Mouse (Mus musculus): Measurements from ENCODE around the gene Slc35c1.

Slc35c1 gene

DNA sequence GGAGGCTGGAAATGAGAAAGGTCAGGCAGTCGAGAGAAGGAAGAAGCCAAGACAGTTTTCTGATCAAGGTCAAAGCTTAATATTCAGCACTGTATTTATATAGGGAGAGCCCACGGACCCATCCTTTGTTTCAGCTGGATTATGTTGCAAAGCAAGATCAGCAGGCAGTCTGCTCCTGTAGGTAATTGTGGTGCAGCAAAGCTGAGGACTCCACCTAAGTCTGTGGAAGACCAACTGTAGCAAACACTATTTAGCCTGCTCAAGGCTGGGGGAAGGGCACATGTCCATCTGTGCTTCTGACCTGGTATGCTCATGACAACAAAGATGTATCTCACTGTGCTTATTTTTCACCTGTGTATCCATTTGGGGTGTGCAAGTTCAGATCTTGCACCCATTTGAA lies 15.4 kb upstream of the Slc35c1 start:
- no peak for DNase-seq (ENCODE audit: low spot score)

DNA sequence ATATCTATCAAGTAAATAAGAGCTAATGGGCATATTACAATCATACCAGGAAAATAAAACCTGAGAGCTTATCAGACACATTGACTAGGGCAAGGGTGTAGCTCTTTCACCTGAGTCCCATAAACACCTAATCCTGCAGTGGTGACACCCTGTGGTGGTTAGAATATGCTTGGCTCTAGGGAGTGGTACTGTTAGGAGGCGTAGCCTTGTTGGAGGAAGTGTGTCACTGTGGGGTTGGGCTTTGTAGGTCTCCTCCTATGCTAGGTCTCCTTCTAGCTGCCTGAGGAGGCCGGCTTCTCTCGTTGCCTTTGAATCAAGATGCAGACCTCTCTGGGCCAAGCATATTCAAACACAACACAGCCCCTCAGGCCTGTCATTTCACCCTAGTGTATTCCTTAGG lies 14.6 kb upstream of the Slc35c1 start:
- no peak for DNase-seq (ENCODE audit: low spot score)

DNA sequence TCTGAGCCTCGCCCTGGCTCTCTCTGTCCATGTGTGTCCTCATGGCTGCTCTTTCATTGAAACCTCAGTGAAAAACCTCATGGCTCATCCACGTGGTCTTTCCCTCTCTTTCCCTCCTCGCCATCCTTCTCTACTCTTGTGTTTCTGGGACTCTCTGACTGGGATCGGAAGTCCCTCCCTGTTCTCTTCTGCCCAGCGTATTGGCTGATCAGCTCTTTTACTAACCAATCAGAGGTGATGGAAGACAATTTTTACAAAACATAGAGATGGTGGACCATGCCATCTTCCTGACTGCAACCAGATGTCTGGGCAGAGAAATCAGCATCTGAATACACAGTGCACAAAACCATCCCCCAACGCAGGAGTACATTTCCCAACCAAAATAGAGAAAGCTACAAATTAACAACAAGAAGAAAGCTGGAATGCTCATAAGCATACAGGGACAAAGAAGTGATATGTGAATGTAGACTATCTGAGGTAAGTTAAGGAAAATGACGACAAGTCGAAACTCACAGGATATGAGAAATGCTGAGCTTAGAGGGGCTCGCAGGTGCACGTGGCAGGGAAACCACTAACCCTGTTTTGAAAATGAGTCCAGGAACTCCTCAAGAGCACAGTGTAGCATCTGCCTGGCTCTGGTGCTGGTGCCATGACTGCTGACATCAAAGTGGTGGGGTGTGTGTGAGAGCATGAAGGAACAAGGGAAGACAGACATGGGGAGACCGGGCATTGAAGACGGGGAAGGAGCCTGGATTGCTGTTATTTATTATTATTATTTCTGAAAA lies 11.7 kb upstream of the Slc35c1 start:
- DNase-seq (ENCODE audit: low spot score) = no peak

DNA sequence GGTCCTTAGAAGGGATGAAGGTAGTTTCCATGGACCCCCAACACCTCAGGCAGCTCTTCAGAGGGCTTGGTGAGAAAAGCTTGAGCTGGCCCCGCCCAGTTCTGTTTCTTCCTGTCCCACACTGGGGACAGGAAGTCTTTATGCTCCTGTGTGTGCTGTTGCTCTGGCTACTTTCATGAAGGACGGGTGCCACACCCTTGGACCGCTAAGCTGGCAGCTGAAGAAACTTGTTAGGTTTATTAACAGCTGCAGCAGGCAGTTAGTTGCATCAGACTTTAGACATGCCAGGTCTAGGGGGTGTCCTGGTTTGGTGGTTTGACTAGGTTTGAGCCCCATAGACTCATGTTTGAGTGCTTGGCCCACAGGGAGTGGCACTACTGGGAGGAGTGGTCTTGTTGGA lies 4.4 kb upstream of the Slc35c1 start:
- no peak for DNase-seq (ENCODE audit: low spot score)

DNA sequence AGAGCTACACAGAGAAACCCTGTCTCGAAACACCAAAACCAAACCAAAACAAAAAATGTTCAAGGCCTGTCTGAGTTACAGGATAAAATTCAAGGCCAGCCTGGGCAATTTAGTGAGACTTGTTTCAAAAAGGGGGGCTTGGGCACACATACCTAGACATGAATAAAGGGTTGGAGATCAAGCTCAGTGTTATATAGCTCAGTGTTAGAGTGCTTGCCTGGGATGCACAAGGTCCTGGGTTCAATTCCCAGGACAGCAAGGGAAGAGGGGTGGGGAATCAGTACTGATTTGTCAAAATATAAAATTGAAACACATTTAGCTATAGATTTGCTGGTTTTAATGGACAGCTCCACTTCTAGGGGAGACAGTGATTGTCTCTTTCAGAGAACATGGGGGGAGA lies 877 bp upstream of the Slc35c1 start:
- DNase-seq (ENCODE audit: low spot score) = no peak

DNA sequence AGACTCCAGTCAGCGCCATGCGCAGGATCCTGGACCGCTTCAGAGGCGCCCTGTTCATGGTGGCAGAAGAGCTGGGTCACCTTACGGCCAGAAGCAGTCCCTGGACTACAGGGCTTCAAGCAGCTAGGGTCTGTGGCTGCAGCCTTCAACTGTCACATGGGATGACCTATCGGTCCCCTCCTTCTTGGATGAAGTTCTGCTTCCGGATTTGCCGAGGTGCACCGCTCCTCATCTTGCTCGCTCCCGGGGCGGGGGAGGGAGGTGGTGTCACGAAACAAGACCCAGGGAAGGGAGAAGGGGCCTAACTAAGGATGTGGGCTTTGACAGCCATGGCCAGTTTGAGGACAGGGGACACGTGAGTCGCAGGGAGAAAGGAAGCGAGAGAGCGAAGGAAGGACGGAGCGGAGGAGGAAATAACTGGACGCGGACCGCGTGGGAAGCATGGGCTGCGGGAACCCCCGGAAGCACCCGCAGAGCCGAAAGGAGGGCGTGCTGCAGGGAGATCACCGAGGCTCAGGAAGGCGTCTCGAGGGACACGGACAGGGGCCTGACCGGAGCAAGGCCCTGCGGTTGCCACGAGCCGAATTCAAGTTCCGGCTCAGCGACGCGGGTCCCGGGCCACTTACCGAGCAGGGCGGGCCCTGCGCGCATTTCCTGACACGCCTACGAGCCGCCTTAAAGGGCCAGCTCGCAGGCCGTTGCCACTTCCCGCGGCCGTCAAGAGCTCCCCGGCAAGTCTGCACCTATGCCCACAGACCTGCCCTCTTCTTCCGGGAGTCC lies 1.0 kb downstream of the Slc35c1 start:
- no peak for DNase-seq (ENCODE audit: low spot score)

DNA sequence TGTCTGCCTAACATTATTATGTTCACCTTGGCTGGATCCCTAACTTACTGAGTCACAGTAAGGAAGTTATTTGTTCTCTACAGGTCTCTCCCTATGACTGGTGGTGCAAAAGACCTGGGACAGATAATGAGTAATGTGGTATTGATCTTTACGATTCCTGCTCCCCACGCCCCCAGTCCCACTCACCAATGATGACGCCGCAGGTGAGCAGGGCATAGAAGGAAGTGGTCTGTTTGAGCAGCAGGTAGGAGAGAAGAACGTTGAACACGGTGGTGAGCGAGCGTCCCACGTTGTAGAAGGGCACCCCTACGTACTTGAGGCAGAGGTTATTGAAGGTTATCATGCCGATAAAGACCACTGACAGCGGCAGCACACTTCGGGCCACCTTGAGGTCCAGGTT lies 1.9 kb downstream of the Slc35c1 start:
- no peak for DNase-seq (ENCODE audit: low spot score)

DNA sequence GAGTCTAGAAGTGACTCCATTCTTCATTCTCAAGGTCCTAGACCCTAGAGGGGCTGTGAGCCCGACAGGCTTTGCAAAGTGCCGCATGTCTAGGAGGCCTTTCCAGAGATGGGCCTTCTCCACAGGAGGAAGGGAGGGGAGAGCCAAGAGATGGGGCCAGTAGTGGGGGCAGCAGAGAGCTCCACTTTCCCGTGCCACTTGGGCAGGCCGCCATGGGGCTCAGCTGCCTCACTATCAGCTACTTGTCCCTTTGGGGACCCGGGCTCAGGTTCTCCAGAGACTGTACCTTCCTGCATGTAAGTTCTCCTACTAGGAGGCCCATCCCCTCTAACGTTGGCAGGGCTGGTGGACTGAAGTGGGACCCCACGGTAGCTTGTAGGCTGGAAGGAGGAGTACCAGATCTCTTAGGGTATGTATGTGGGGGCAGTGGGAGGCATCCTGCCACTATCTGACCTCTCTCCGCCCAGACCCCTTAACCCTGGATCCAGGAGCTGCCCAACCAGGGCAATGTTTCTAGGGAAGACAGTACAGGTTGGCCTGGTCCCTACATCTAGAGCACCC lies 3.3 kb downstream of the Slc35c1 start:
- no peak for DNase-seq (ENCODE audit: low spot score)

DNA sequence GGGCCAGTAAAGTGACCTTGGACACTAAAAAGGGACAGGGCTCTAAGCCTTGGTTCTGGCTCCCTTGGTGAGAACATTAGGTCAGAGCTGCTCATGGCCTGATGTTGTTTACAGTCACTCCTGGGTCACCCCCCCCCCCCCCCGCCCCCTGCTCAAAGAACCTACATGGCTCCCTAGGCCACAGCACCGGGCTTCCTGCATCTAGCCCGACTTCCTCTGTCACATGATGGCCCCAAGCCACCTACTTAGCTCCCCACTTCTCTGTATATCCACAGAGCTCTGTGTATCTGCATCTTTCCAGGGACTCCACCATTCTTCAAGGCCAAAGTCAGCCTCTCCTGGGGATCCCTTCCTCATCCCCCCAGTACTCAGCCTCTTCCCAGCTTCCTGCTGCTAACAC lies 4.6 kb downstream of the Slc35c1 start:
- no peak for DNase-seq (ENCODE audit: low spot score)

DNA sequence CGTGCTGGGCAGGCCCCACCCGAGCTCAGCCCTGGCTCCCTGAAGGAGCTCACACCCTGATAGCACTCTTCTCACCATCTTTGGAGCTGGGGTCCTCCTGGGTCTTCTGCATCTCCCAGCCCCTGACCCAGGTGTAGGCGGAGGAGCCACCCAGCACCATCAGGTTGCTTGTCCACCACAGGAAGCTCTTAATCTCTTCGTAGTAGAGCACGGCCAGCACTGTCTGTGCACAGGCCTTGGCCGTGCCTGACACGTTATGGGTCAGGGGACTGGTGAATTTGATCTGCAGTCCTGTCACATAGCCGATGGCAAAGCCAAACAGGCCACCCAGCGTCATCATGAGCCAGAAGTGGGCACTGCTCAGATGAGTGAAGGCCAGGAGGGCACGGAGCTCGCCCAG lies 6.2 kb downstream of the Slc35c1 start:
- DNase-seq (ENCODE audit: low spot score) = no peak

DNA sequence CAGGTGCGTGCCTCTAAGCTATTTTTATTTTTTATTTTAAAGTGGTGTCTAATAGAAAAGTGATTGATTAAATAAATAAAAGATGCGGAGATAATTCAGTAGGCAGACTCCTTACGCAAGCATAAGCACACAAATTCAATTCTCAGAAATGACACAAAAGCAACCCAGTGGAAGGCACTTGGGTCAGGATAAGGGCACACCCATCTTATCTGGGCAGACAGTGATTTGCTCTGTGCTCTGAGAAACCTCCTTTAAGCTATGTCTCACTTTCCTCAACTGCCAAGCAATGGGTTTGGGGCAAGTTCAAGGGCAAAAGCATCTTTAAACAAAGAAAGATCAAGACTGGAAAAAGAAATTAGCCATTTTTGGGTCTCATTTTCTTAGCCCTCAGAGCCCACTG lies 9.2 kb downstream of the Slc35c1 start:
- DNase-seq (ENCODE audit: low spot score) = no peak

DNA sequence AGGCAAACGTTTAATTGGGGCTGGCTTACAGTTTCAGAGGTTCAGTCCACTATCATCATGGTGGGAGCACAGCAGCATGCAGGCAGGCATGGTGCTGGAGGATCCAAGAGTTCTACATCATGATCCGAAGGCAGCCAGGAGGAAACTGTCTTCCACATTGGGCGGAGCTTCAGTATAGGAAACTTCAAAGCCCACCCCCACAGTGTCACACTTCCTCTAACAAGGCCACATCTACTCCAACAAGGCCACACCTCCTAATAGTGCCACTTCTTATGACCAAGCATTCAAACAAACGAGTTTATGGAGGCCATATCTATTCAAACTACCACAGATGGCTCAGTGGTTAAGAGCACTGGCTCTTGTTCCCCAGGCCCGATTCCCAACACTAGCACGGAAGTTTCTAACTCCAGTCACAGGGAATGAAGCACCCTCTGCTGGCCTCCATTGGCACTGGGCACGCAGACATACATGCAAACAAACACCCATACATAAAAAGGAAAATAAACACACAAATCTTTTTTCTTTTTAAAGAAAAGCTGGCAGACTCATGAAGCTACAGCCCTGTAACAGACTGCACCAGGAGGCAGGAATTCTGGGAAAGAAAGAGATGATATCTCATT lies 13.1 kb downstream of the Slc35c1 start:
- DNase-seq (ENCODE audit: low spot score) = no peak

DNA sequence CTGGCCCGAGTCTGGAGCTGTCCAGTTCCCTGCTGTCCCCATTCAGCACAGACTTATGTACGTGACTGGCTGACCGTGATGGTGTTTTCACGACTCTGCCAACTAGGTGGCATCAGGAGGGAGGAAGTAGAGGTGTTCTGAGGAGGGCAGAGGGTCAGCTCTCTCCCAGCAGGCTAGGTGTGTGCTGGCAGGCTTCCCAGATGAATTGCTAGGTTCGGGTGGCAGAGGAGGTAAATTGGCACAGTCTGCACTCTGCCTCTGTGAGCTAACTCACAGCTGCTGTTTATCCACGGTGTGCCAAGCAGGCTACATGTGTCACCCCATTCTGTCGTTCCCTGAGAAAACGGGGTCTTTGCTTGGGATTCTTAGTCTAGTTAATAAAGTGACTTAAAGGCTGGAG lies 13.7 kb downstream of the Slc35c1 start:
- DNase-seq (ENCODE audit: low spot score) = no peak

DNA sequence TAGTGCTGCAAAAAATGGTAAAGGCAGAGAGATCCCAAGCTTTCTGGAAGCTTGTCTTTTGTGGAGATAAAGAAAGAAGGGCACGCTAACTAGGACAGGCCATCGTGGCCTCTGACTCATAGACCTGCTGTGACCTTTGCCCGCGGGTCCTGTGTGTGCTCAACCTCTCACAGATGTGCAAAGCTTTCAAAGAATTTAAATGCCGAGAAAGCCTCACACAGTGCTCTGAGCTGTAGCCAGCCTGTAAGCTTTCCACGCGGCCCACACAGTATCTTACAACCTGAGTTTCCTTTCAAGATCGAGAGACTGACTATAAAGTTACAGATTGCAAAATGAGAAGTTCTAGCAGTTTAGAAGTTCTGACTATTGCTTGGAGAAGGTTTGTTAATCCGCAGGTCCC lies 14.4 kb downstream of the Slc35c1 start:
- no peak for DNase-seq (ENCODE audit: low spot score)

DNA sequence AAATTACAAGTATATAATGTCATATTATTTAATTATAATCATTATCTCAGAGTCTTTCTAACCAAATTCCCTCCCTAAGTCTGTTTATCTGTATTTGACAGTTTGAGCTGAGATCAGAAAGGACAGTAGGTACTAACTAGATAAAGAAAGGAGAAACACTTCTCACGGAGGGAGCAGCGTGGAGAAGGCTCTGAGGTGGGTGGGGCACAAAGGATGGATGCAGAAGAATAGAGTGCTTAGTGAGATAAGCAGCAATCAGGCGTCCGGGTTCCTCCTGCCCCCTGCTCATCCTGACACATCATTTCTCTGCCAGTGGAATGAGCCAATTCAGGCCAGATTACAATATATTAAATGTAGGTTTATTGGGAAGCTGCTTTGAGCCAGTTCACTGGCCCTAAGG lies 16.0 kb downstream of the Slc35c1 start:
- no peak for DNase-seq (ENCODE audit: low spot score)

DNA sequence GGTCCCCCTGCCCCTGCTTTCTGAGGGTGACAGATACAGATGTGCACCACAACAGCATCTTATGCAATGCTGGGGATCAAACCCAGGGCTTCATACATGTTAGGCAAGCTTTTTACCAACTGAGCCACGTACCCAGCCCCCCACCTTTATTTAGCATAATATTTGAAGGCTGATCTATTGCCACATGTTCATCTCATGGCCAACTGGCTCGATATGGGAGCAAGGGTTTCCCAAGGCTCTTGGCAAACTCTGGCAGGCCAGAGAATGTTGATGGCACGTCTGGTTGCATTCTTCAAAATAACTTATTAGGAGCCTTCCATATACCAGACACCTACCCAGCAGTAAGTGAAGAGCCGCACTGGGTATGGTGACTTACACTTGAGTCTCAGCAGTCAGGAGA lies 17.0 kb downstream of the Slc35c1 start:
- no peak for DNase-seq (ENCODE audit: low spot score)

DNA sequence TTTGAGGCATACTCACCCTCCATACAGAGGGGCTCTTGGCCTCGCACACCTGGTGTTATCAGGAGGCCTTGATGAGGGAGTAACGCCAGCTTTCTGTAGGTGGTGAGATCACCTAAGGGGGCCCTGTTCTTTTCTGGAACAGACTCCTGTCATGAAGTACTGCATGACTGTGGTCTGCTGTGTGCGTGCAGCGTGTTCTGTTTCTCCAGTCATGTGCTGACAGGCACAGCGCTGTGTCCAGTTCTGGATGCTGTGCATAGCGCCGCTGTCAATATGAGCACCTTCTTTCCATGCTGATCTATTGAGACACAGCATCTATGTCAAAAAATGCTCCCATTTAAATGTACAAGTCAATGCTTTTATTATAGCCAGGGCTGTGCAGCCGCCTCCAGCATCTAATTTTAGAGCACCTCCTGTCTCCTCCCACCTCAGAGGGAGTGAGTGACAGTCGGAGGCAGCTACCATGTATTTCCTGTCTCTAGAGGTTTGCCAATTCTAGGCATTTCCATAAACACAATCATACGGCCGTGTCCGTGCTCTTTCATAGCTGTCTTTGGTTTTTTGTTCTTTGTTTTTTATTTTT lies 17.8 kb downstream of the Slc35c1 start:
- DNase-seq (ENCODE audit: low spot score) = no peak

DNA sequence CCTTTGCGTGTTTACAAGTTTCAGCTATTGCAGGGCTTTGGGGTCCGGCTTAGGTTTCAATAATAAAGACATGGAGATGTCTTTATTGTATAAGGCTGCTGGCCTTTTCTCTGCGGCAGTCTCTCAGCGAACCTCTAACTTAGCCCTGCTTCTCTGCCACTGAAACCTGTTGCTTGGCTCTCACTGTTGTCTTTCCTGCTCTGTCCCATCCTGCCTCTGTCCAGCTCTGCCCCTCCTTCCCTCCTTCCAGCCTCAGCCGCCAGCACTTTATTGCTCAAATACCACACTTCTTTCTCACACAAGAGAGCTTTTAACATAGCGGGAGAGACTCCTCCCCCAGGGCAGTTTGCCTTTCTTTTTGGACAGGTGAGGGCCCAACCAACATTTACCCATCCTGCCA lies 19.9 kb downstream of the Slc35c1 start:
- no peak for DNase-seq (ENCODE audit: low spot score)

DNA sequence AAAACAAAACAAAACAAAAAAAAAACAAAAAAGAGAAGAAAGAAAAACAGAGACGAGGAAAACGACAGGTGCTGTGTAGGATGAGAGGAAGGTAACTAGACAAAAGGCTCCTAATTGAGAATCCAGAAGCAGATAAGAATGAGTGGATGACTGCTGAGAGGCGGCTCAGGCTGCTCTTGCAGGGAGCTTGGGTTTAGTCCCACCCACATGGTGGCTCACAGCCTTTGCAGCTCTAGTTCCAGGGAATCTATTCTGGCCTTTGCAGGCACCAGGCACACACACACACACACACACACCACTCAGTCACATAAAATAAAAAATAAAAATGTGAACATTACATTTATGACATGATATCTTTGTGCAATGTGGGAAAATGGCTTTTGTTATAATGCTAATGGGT lies 21.8 kb downstream of the Slc35c1 start:
- no peak for DNase-seq (ENCODE audit: low spot score)

DNA sequence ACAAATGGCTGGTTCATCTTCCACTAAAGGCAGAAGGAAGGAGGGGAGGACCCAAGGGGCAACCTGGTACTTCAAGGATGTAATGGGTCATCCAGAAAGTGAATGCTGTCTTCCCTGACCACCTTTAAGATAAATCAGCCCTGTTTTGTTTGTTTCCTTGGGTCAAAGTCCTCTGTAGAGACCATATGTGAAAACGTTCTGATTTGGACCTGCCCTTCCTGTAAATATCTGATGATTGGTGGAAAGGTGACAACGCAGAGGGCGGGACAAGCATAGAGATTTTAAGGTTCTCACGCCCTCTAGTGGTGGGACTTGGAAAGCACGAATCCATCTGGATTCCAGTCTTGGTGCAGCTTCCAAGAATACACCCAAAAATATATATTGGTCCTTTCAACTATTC lies 22.5 kb downstream of the Slc35c1 start:
- DNase-seq (ENCODE audit: low spot score) = no peak

DNA sequence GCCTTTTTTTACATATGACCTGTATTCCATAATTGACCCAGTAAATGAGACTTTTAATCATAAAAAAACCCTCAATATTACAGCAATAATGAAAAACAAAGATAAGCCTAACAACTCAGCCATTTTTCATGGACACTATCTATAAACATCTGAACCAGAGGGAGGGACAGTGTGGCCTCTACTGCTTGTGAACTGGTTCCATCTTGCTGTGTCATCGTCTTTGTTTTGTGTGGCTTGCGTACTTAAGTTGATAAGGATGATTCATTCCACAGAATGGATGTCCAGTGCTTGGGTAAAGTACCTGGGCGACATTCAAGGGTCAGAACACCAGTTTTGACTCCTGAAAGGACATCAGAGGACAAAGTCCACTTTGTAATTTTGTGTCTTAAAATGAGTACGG lies 23.0 kb downstream of the Slc35c1 start:
- DNase-seq (ENCODE audit: low spot score) = no peak

DNA sequence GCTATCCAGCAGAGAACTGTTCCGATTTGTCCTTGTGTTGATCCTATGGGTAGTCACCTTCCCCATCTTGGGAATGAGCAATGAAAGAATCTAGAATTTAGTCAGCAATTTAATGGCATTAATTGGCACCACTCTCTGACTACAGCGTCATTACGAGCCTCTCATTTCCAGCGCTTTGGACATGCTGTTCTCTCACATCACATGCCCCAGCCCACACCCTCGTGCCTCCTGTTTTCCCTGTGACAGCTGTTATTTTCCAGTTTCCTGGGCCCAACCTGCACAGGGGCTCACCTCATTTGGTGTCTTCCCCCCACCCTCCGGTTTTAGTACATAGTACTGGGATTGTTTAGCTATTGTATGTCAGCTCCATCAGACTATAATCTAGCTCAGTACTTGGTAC lies 25.3 kb downstream of the Slc35c1 start:
- DNase-seq (ENCODE audit: low spot score) = no peak

DNA sequence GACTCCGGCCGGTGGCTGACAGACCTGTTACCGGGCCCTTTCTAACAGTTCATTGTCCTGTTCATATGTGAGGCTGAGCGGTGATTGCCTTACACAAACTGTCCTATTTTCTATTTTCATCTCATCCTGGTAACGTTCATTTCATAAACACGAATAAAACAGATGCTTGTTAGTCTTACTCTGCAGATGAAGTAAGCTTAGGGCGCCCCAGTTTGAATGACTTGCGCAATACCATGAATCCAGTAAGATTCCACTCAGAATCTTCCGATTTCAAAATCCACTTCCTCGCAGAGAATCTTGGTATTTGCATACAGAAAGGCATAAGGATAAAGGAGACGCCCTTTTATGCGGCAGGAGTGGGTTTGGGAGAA lies 26.0 kb downstream of the Slc35c1 start:
- no peak for DNase-seq (ENCODE audit: low spot score)
